Mouse (Mus musculus) hindbrain, embryonic 16.5 days (tissue): ENCODE results near the gene Dvl3. TPM values are rescaled to one million over a fixed set of nuclear protein-coding genes. Genes with fewer than 3 reads are reported as not detected.

Experiments used
- ATAC-seq: fragments of 200-750 bp; cut with Nextera tagmentation; 2 replicates; pipeline ENCODE4 v1.8.0; 2017; ENCODE audit warnings: moderate TSS enrichment, moderate library complexity
- H3K27ac ChIP-seq: fragments of 300-500 bp; sonication (generic); 2 replicates; pipeline ENCODE4 v1.5.1; 2014; ENCODE audit warnings: low read depth, mild to moderate bottlenecking, control low read depth, low read length, moderate library complexity
- H3K27me3 ChIP-seq: fragments of 300-500 bp; sonication (generic); replicated peaks from 2 replicates; pipeline ENCODE4 v1.6.1; 2014; ENCODE audit warnings: low read length; ENCODE audit not compliant: control insufficient read depth, insufficient read depth
- H3K36me3 ChIP-seq: fragments of 300-500 bp; sonication (generic); 2 replicates; pipeline ENCODE4 v1.6.1; 2014; ENCODE audit warnings: mild to moderate bottlenecking, low read length, moderate library complexity, mixed read lengths; ENCODE audit not compliant: control insufficient read depth, insufficient read depth
- H3K4me1 ChIP-seq: fragments of 300-500 bp; sonication (generic); 2 replicates; pipeline ENCODE4 v1.6.1; 2014; ENCODE audit warnings: low read depth, low read length; ENCODE audit not compliant: control insufficient read depth, insufficient read depth
- H3K4me2 ChIP-seq: fragments of 300-500 bp; sonication (generic); 2 replicates; pipeline ENCODE4 v1.6.1; 2014; ENCODE audit warnings: mild to moderate bottlenecking, low read length, control low read depth, moderate library complexity
- H3K4me3 ChIP-seq: fragments of 300-500 bp; sonication (generic); 2 replicates; pipeline ENCODE4 v1.5.1; 2014; ENCODE audit warnings: mild to moderate bottlenecking, low read length, control low read depth, moderate library complexity
- H3K9ac ChIP-seq: fragments of 300-500 bp; sonication (generic); 2 replicates; pipeline ENCODE4 v1.6.1; 2014; ENCODE audit warnings: low read depth, mild to moderate bottlenecking, control low read depth, low read length, moderate library complexity
- H3K9me3 ChIP-seq: fragments of 300-500 bp; sonication (generic); 2 replicates; pipeline ENCODE4 v1.6.1; 2014; ENCODE audit warnings: mild to moderate bottlenecking, low read length, moderate library complexity; ENCODE audit not compliant: control insufficient read depth
- WGBS: fragments of 180-500 bp; shearing (Covaris S2); extraction: QIAGEN DNeasy Blood & Tissue Kit; methylation state at CpG from one replicate; pipeline ENCODE4 v1.1.7; 2014; 5-methylcytosine and 5-hydroxymethylcytosine counted together
- polyA plus RNA-seq: library from polyadenylated mRNA; unstranded; fragments of >200 nt; fragmentation: Nextera tagmentation; extraction: Ambion mirVana; gene quantifications from 2 replicates; pipeline ENCODE4 v1.2.1, GENCODE M21; 2015

The Dvl3 gene
- polyA plus RNA-seq, 1 experiment from 2014 or later = 28.5 TPM

DNA sequence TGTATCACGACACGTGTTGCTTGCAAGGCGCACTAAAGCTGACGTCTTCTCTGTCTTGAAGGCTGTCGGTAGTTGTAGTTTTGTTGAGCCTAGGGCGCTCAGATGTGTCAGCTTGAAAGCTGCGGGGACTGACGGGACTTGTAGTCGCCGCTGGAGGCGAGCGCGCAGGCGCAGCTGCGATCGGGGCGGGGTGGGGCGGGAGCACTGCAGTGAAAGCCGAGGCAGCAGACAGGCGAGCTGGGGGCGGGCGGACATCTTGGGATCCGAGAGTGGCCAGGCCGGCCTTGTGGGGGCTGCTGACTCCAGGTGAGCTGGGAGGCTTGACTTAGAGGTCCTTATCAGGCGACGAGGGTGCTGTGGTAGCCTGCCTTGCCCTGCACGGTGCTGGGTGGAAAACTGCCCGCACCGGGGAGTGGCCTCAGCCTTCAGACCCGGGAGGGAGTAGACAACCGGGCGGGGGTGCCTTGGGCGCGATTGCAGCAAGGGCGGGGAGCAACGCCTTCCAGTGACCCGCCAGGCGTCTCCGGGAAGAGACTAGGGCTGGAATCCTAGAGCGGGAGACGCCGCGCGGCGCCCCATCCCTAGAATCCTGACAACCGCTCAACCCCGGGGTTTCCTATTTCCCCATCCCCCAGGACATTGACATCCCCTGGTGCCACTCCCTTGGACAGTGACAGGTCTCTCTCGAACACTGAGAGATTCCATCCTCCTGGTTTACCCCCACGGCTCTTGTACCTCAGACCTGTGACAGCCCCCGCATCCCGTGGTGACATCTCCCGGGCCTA lies 18.7 kb downstream of the Dvl3 start, which contains the start of gene Ap2m1:
Gene Ap2m1 (plus strand): TSS at position 183 of the 785 bp plus-strand sequence.
- H3K36me3 ChIP-seq = peaks cover 24% of the 10 kb centered on the region
- peak within 1 kb of the TSS; percentile 96 for H3K9ac ChIP-seq
- H3K4me2 ChIP-seq = peak within 1 kb of the TSS; percentile 69
- peak within 1 kb of the TSS; percentile 81 for H3K4me3 ChIP-seq
- H3K9me3 ChIP-seq = no peaks in the 10 kb centered on the region
- peaks cover 26% of the 10 kb centered on the region for H3K4me1 ChIP-seq
- WGBS = under 1% methylated on average over 51 of the region's 52 CpGs
- no peaks in the 10 kb centered on the region for H3K27me3 ChIP-seq
- peak within 1 kb of the TSS; percentile 89 for H3K27ac ChIP-seq
- peak; percentile 99 for ATAC-seq

- Histone ChIP-seq H3K4me3 (peak overlapping the region; percentile 81), H3K9ac (peak overlapping the region; percentile 96), H3K4me1 (peaks cover 26% of the 10 kb centered on the region), H3K36me3 (peaks cover 26% of the 10 kb centered on the region), H3K27me3 (no peaks in the 10 kb centered on the region), H3K27ac (peak overlapping the region; percentile 89), H3K4me2 (peak overlapping the region; percentile 69), H3K9me3 (no peaks in the 10 kb centered on the region)
- ATAC-seq = no peak
- 35% methylated on average over 9 of the region's 9 CpGs for WGBS
These were observed 19.4 kb downstream of the Dvl3 start for GRCm38 (mm10) chr16:20536081-20536665.

GRCm38 (mm10) chr16:20537071-20537471 lies 20.3 kb downstream of the Dvl3 start:
- WGBS = 23% methylated on average over 5 of the region's 5 CpGs
- H3K9ac ChIP-seq = peak overlapping the region; percentile 31
- peaks cover 26% of the 10 kb centered on the region for H3K4me1 ChIP-seq
- H3K27ac ChIP-seq = peak overlapping the region; percentile 11; the same call in 1 of the 2 replicates
- peak overlapping the region; percentile 81 for H3K4me3 ChIP-seq
- H3K9me3 ChIP-seq = no peaks in the 10 kb centered on the region
- ATAC-seq = no peak
- peaks cover 25% of the 10 kb centered on the region for H3K36me3 ChIP-seq
- H3K4me2 ChIP-seq = peak overlapping the region; percentile 69
- no peaks in the 10 kb centered on the region for H3K27me3 ChIP-seq

DNA sequence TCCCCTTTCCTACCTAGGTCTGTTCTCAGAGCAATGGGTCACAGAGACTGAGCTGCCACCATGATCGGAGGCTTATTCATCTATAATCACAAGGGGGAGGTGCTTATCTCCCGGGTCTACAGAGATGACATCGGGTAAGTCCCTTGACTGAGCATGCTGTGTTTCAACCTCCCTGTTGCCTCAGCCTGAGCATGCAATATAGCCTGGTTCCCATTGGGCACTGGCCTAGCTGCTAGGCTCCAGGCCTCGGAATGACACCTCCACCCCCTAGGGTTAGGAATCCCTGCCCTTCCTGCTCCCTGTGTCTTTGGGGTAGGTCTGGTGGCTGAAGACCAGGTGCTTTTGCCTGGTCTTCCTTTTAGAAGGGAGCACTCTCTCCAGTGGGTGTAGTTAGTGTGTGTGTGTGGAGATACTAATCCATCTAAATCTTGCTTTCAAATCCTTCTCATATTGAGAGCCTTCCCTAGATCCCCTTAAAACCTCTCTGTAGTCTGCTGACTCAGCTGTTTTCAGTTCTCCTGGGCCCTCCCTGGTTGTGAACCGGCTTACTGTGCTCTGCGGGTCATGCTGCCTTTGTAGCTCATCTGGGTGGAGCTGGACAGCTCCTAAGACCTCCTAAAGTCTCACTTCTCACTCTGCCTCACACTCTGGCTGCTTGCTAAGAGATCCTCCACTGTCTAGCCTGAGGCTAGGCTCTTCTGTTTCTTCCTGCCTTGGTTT lies 21.0 kb downstream of the Dvl3 start:
- Histone ChIP-seq H3K4me2 (peak overlapping the region; percentile 69), H3K4me1 (peaks cover 26% of the 10 kb centered on the region), H3K9ac (peak overlapping the region; percentile 31), H3K4me3 (peak overlapping the region; percentile 81), H3K9me3 (no peaks in the 10 kb centered on the region), H3K27ac (no peak overlapping the region), H3K27me3 (no peaks in the 10 kb centered on the region), H3K36me3 (peaks cover 31% of the 10 kb centered on the region)
- WGBS = 44% methylated on average over 6 of the region's 6 CpGs
- ATAC-seq = no peak

DNA sequence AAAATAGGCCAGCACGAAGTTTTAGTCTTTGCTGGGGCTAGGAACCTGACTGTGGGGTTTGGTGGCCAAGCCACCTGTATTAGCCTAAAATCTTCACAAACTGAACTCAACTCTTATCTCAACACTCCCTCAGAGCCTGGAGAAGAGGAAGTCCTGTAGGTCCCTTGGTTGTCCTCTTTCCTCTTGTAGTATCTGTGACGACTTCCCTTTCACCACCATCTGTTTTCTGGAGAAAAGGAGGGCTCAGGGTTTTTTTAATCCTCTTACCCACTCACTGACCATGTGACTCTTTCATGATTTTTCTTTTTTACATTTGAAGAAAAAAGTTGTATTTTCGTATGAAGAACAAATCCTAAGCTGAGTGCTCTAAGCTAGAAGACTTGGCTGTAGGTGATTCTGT lies 22.9 kb downstream of the Dvl3 start:
- Histone ChIP-seq H3K27me3 (no peaks in the 10 kb centered on the region), H3K27ac (no peak overlapping the region), H3K4me1 (peaks cover 26% of the 10 kb centered on the region), H3K4me3 (no peak overlapping the region), H3K9me3 (no peaks in the 10 kb centered on the region), H3K9ac (no peak overlapping the region), H3K4me2 (no peak overlapping the region), H3K36me3 (peaks cover 36% of the 10 kb centered on the region)
- WGBS = 73% methylated on average over 3 of the region's 3 CpGs
- ATAC-seq = no peak

- no peak for ATAC-seq
- Histone ChIP-seq H3K4me3 (no peak overlapping the region), H3K36me3 (peaks cover 40% of the 10 kb centered on the region), H3K9ac (no peak overlapping the region), H3K9me3 (no peaks in the 10 kb centered on the region), H3K27ac (no peak overlapping the region), H3K4me1 (peaks cover 26% of the 10 kb centered on the region), H3K27me3 (no peaks in the 10 kb centered on the region), H3K4me2 (no peak overlapping the region)
- 94% methylated on average over 4 of the region's 4 CpGs for WGBS
These were observed 23.7 kb downstream of the Dvl3 start for GRCm38 (mm10) chr16:20540438-20540837.

GRCm38 (mm10) chr16:20545696-20546095 lies 28.9 kb downstream of the Dvl3 start:
- Histone ChIP-seq H3K27me3 (no peaks in the 10 kb centered on the region), H3K4me3 (no peak overlapping the region), H3K27ac (no peak overlapping the region), H3K9me3 (no peaks in the 10 kb centered on the region), H3K36me3 (peaks cover 35% of the 10 kb centered on the region), H3K4me1 (peaks cover 17% of the 10 kb centered on the region), H3K4me2 (no peak overlapping the region), H3K9ac (no peak overlapping the region)
- 91% methylated on average over 10 of the region's 10 CpGs for WGBS
- no peak for ATAC-seq

DNA sequence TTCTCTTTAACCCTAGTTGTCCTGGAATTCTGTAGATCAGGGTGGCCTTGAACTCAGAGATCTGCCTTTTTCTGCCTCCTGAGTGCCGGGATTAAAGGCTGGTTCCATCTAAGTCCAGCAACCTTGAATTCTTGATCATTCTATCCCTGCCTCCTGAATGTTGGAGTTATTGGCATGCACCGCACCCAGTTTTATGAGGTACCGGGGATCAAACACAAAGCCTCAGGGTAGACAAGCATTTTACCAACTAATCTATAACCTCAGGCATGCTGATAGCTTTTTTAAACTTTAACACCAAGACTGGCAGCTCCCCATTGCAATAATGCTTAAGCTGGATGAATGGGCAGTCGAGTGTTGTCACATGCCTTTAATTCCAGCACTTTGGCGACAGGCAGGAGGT lies 30.6 kb downstream of the Dvl3 start:
- Histone ChIP-seq H3K4me2 (peak overlapping the region; percentile 75), H3K4me3 (peak overlapping the region; percentile 88), H3K27ac (peak overlapping the region; percentile 81; the same call in 1 of the 2 replicates), H3K4me1 (peaks cover 17% of the 10 kb centered on the region), H3K9ac (no peak overlapping the region), H3K9me3 (no peaks in the 10 kb centered on the region), H3K36me3 (peaks cover 38% of the 10 kb centered on the region), H3K27me3 (no peaks in the 10 kb centered on the region)
- ATAC-seq = no peak
- WGBS = 63% methylated on average over 5 of the region's 5 CpGs
